Mouse (Mus musculus): ENCODE data around the gene Ube2q2. TPM values are rescaled to one million over a fixed set of nuclear protein-coding genes. Genes with fewer than 3 reads are reported as not detected.
A peak's percentile ranks its signal among the peaks of the same experiment; 100 is the strongest.
"Not testable (repeated sequence)": the region's sequence is repeated elsewhere in the genome, so short reads cannot be mapped to it uniquely, and the experiment has no call there.

Gene Ube2q2
- polyA plus RNA-seq (2014; fragmentation: Nextera tagmentation; extraction: Ambion mirVana), result 24.8 and 35.2 TPM in 2 replicates

DNA sequence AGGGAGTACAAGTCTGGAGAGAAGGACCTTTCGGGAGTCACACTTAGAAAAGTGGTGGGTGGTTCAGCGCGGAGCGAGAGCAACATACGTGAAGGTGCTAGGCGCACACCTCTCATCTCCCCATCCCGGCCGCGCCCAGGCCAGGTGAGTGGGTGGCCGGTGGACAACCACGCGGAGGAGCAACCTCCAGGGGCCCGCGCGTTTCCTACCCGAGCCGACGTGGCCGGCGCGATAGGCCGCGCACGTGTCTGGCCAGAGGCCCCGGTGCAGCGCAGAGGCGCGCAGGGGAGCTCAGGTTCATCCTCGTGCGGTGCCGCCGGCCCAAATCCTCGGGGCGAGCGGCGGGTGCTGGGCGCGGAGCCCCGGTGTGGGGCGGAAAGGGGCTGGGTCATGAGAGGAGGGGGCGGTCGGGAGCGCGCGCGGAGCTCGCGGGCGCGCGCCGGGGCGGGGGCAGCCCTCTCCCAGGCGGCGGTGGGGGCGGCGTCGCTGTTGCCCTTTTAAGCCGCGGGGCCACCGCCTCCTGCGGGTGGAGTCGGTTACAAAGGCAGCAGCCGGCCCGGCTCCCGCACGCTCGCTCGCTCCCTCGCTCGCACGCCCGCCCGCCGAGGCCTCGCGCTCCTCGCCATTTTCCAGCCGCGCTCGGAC lies at the start of gene Ube2q2:
Gene Ube2q2 (plus strand): TSS at position 1 of the 645 bp plus-strand sequence.
- no peaks in the 10 kb centered on the region for H3K36me3 ChIP-seq (ENCODE audit: control insufficient read depth, insufficient read depth, low read length)
- peak within 1 kb of the TSS; percentile 83 for H3K9ac ChIP-seq (replicated peaks; ENCODE audit: low read depth, low read length)
- no peaks in the 10 kb centered on the region for H3K9me3 ChIP-seq (ENCODE audit: control insufficient read depth, low read depth, low read length)
- H3K4me1 ChIP-seq (ENCODE audit: control insufficient read depth, insufficient read depth, low read length), result peaks cover 8% of the 10 kb centered on the region; the same call in 1 of the 2 replicates
- under 1% methylated on average over 70 of the region's 81 CpGs for WGBS
- ATAC-seq (ENCODE audit: insufficient number of reproducible peaks, insufficient read depth, low FRiP score, low read depth), result peak; percentile 82
- peak within 1 kb of the TSS; percentile 86 for H3K4me2 ChIP-seq (replicated peaks; ENCODE audit: low read depth, low read length)
- H3K4me3 ChIP-seq (ENCODE audit: low read depth, low read length), result peak within 1 kb of the TSS; percentile 95
- H3K27me3 ChIP-seq (ENCODE audit: control insufficient read depth, insufficient read depth, low read length), result no peaks in the 10 kb centered on the region
- H3K27ac ChIP-seq (ENCODE audit: low read length), result peak within 1 kb of the TSS; percentile 74

GRCm38 (mm10) chr9:55101117-55101516 lies 47.5 kb upstream of the Ube2q2 start:
- Histone ChIP-seq H3K9ac (replicated peaks; ENCODE audit: low read depth, low read length) (no peak overlapping the region), H3K36me3 (ENCODE audit: control insufficient read depth, insufficient read depth, low read length) (no peaks in the 10 kb centered on the region), H3K4me3 (ENCODE audit: low read depth, low read length) (no peak overlapping the region), H3K27ac (ENCODE audit: low read length) (no peak overlapping the region), H3K4me2 (replicated peaks; ENCODE audit: low read depth, low read length) (no peak overlapping the region), H3K27me3 (ENCODE audit: control insufficient read depth, insufficient read depth, low read length) (no peaks in the 10 kb centered on the region), H3K4me1 (ENCODE audit: control insufficient read depth, insufficient read depth, low read length) (no peaks in the 10 kb centered on the region), H3K9me3 (ENCODE audit: control insufficient read depth, low read depth, low read length) (no peaks in the 10 kb centered on the region)
- no peak for ATAC-seq (ENCODE audit: insufficient number of reproducible peaks, insufficient read depth, low FRiP score, low read depth)
- WGBS, result 42% methylated on average over 3 of the region's 3 CpGs

DNA sequence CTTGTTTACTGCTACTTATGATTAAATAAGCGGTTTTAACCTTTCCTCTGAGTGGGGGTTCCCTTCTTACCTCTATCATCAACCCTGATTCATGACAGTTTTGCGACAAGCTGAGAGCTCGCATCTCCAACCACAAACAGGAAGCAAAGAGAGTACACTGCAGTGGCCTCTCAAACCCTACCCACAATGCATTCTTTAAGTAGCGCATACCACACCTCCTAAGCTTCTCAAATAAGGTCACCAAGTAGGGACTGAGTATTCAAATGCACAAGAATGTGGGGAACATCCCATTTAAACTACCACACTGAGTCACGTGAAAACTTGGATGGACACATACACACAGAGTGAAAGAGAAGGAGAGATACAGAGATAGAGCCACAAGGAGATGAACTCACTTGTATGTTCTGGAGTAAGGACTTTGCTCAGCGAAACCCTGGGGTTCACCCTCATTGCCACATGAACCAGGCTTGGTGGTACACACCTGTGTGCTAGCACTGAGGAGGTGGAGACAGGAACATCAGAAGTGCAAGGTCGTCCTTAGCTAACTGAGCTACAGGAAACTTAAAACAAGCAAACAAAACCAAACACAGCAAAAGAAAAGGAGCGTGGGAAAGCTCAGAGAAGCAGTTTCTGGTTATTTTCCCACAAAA lies 46.3 kb upstream of the Ube2q2 start:
- H3K36me3 ChIP-seq (ENCODE audit: control insufficient read depth, insufficient read depth, low read length), result no peaks in the 10 kb centered on the region
- WGBS, result 85% methylated on average over 8 of the region's 8 CpGs

GRCm38 (mm10) chr9:55102931-55103630 lies 45.6 kb upstream of the Ube2q2 start:
- WGBS, result 84% methylated on average over 5 of the region's 5 CpGs
- H3K4me2 ChIP-seq (replicated peaks; ENCODE audit: low read depth, low read length), result no peak overlapping the region

More for the DNA sequence above, 46.3 kb upstream of the Ube2q2 start:
- Histone ChIP-seq H3K4me3 (ENCODE audit: low read depth, low read length) (no peak overlapping the region), H3K4me2 (replicated peaks; ENCODE audit: low read depth, low read length) (no peak overlapping the region), H3K4me1 (ENCODE audit: control insufficient read depth, insufficient read depth, low read length) (no peaks in the 10 kb centered on the region), H3K9me3 (ENCODE audit: control insufficient read depth, low read depth, low read length) (no peaks in the 10 kb centered on the region), H3K27me3 (ENCODE audit: control insufficient read depth, insufficient read depth, low read length) (no peaks in the 10 kb centered on the region), H3K9ac (replicated peaks; ENCODE audit: low read depth, low read length) (no peak overlapping the region), H3K27ac (ENCODE audit: low read length) (no peak overlapping the region)
- ATAC-seq (ENCODE audit: insufficient number of reproducible peaks, insufficient read depth, low FRiP score, low read depth), result no peak

DNA sequence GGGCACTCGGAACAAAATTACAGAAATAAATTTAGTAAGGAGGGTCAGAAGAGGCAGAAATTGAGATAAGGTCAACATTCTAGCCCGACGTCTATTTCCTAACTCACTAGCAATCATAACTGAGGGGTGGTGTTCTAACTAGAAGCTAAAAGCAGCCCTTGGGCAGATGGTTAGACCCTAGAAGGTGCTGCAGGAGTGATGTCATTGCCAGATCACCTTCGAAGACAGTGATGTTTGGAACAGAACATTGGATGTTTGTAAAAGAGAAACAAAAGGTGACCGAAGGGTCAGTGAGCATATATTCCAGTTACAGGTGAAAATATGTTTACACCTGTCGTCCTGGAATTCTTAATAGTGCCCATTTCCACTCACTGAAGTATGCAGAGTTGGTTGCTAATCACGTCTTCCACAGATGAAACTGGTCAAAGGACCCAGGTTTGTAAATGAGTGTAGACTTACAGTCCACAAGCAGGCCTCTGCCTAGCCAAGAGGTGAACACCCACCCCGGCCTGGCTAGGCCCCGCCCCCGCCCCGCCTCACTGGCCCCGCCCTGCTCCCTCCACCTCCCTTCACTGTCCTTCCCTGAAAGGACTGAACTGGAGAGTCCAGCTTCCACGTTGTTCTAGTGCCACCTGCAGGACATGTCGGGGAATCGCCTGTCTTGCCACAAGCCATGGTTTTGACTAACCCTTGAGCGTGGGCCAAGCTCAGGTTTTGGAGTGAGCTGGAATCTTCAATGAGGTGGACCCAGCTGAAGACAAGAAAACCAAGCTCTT lies 38.4 kb upstream of the Ube2q2 start:
- 31% methylated on average over 16 of the region's 16 CpGs for WGBS

More at GRCm38 (mm10) chr9:55102931-55103630, 45.6 kb upstream of the Ube2q2 start:
- H3K9me3 ChIP-seq (ENCODE audit: control insufficient read depth, low read depth, low read length), result no peaks in the 10 kb centered on the region
- no peaks in the 10 kb centered on the region for H3K27me3 ChIP-seq (ENCODE audit: control insufficient read depth, insufficient read depth, low read length)
- no peak for ATAC-seq (ENCODE audit: insufficient number of reproducible peaks, insufficient read depth, low FRiP score, low read depth)
- no peaks in the 10 kb centered on the region for H3K4me1 ChIP-seq (ENCODE audit: control insufficient read depth, insufficient read depth, low read length)
- H3K27ac ChIP-seq (ENCODE audit: low read length), result no peak overlapping the region
- no peak overlapping the region for H3K4me3 ChIP-seq (ENCODE audit: low read depth, low read length)
- no peaks in the 10 kb centered on the region for H3K36me3 ChIP-seq (ENCODE audit: control insufficient read depth, insufficient read depth, low read length)
- no peak overlapping the region for H3K9ac ChIP-seq (replicated peaks; ENCODE audit: low read depth, low read length)

GRCm38 (mm10) chr9:55110835-55111217 lies 37.8 kb upstream of the Ube2q2 start:
- H3K4me3 ChIP-seq (ENCODE audit: low read depth, low read length); H3K27me3 ChIP-seq (ENCODE audit: control insufficient read depth, insufficient read depth, low read length); H3K36me3 ChIP-seq (ENCODE audit: control insufficient read depth, insufficient read depth, low read length); ATAC-seq (ENCODE audit: insufficient number of reproducible peaks, insufficient read depth, low FRiP score, low read depth); H3K9me3 ChIP-seq (ENCODE audit: control insufficient read depth, low read depth, low read length); H3K4me1 ChIP-seq (ENCODE audit: control insufficient read depth, insufficient read depth, low read length); H3K4me2 ChIP-seq (replicated peaks; ENCODE audit: low read depth, low read length); H3K27ac ChIP-seq (ENCODE audit: low read length); H3K9ac ChIP-seq (replicated peaks; ENCODE audit: low read depth, low read length): not testable (repeated sequence)
- WGBS, result 14% methylated on average over 2 of the region's 3 CpGs

More for the DNA sequence above, 38.4 kb upstream of the Ube2q2 start:
- H3K27ac ChIP-seq (ENCODE audit: low read length), result no peak overlapping the region
- H3K4me2 ChIP-seq (replicated peaks; ENCODE audit: low read depth, low read length), result no peak overlapping the region
- no peaks in the 10 kb centered on the region for H3K9me3 ChIP-seq (ENCODE audit: control insufficient read depth, low read depth, low read length)
- H3K36me3 ChIP-seq (ENCODE audit: control insufficient read depth, insufficient read depth, low read length), result no peaks in the 10 kb centered on the region
- H3K27me3 ChIP-seq (ENCODE audit: control insufficient read depth, insufficient read depth, low read length), result no peaks in the 10 kb centered on the region
- H3K9ac ChIP-seq (replicated peaks; ENCODE audit: low read depth, low read length), result no peak overlapping the region
- H3K4me3 ChIP-seq (ENCODE audit: low read depth, low read length), result no peak overlapping the region
- peak; percentile 86 for ATAC-seq (ENCODE audit: insufficient number of reproducible peaks, insufficient read depth, low FRiP score, low read depth)
- no peaks in the 10 kb centered on the region for H3K4me1 ChIP-seq (ENCODE audit: control insufficient read depth, insufficient read depth, low read length)

GRCm38 (mm10) chr9:55114752-55115151 lies 33.9 kb upstream of the Ube2q2 start:
- ATAC-seq (ENCODE audit: insufficient number of reproducible peaks, insufficient read depth, low FRiP score, low read depth), result no peak
- Histone ChIP-seq H3K4me2 (replicated peaks; ENCODE audit: low read depth, low read length) (no peak overlapping the region), H3K36me3 (ENCODE audit: control insufficient read depth, insufficient read depth, low read length) (no peaks in the 10 kb centered on the region), H3K9me3 (ENCODE audit: control insufficient read depth, low read depth, low read length) (no peaks in the 10 kb centered on the region), H3K27ac (ENCODE audit: low read length) (no peak overlapping the region), H3K27me3 (ENCODE audit: control insufficient read depth, insufficient read depth, low read length) (no peaks in the 10 kb centered on the region), H3K4me3 (ENCODE audit: low read depth, low read length) (no peak overlapping the region), H3K9ac (replicated peaks; ENCODE audit: low read depth, low read length) (no peak overlapping the region), H3K4me1 (ENCODE audit: control insufficient read depth, insufficient read depth, low read length) (no peaks in the 10 kb centered on the region)
- WGBS, result 78% methylated on average over 1 of the region's 1 CpGs
